Mouse (Mus musculus) cerebellum, adult 9-10 months (tissue): ENCODE measurements around the gene Dusp7.
A peak's percentile ranks its signal among the peaks of the same experiment; 100 is the strongest.

Experiments
- DNase-seq: peaks from one replicate; pipeline ENCODE4 v3.0.0; 2022

Gene Dusp7

GRCm38 (mm10) chr9:106421865-106422160 is 53.4 kb downstream of the Dusp7 start:
- peak; percentile 91 for DNase-seq
